Mouse (Mus musculus) thymus, postnatal 10 days (tissue): ENCODE data around the gene Prmt3.
A peak's percentile ranks its signal among the peaks of the same experiment; 100 is the strongest.

Experiments used
- DNase-seq, 2 experiments: peaks; one replicate each; pipeline ENCODE4 v3.0.0; 2021; ENCODE audit warnings: low spot score in 2 of 2

The Prmt3 gene

DNA sequence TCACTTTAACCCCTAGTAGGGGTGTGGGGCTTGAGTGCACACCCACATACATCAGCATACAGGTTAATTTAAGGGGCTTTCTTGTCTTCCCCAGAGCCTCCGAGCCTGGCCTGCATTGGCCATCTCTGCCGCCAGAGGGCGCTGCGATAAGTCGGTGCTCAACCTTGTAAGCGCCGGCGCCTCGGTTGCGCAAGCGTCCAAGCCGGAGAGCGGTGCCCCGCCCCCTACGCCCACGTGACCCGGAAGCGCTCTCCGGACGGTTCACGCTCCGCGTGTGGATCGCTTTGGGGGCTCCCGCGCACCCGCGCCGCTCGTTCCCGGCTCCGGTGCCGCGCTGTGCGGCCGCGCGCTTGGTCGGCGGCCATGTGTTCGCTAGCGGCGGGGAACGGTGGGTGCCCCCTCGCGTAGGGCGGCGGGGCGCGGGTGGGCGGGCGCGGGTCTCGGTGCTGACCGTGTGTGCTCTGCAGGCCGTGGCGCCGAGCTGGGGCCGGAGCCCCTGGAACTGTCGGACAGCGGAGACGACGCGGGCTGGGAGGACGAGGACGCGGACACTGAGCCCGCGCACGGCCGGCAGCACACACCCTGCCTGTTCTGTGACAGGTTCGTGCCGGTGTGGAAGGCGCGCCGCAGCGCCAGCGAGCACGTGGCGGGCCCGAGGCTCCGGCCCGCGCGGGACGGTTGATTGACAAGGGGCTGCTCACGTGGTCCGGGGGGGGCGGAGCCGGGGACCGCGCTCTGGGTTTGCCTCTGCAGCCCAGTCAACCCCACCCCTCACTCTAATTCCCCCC is at the start of gene Prmt3:
TSS of gene Prmt3 (plus strand) at position 233 of the 788 bp plus-strand sequence.
- peak; percentile 97 to 100 for DNase-seq

DNA sequence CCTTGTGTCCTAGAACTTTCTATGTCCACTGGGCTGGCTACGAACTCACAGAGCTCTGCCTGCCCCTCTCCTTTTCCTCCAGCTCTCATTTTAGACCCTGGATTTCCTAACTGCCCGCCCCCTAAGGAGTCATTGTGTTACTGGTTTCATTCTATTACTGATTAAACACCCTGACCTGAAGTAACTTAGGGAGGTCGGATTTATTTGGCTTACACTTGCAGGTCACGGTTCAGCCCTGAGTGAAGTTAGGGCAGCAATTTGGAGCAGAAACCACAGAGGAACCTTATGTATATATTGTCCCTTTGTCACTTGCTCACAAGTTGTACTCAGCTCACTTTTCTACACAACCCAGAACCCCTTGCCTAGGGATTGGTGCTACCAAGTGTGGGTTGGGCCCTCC is 43.8 kb upstream of the Prmt3 start:
- DNase-seq = no peak

DNA sequence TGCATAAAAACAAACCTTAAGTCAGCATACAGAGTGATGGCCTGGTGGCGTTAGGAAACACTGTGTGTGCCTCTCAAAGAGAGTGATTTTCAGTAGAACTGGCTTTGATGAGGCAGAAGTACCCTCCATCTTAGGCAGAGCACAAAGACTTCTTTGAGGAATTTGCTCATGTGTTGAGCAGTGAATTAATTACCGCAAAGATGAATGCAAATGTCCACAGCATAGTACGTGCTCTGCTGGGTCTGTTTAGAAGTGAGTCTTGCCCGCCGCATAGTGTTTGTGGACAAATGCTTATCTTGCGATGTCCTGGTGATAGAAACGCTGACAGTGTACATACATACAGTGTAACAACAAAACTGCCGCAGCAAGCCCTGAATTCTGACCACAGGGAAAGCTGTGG is 38.7 kb upstream of the Prmt3 start:
- no peak for DNase-seq

DNA sequence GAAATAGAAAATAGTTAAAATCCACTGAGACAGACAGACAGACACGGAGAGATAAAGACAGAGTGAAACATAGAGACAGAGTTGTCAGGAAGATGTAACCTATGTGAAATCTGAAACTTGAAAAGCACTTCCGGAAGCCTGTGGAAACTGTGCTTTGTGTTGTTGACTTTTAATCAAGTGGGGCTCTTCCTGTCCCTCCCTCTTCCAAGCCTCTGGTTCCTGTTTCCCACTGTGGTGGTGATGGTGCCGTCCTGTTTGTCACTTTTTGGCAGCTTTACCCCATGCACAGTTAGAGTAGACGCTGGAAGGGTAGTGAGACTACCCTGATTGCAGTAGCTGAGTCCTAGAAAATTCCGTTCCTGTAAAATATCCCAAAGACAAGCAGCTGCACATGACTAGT is 36.7 kb upstream of the Prmt3 start:
- no peak for DNase-seq

DNA sequence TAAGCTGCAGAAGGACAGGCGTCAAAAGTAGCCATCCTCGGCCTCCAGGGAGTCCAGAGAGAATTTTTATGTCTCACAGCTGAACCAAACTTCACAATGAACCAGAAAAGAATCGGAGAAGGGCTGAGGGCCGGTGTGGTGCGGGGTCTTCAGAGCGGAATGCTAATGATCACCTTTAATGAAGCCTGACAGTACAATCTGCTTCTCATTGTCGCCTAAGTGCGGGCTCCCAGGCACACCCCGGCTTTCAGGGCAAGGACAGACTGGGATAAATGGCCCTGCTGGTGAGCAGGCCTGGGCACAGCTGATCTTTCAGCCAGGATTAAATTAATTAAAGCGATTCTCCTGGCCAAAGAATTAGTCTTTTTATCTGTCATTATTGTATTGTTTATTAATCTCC is 36.2 kb upstream of the Prmt3 start:
- DNase-seq = no peak

DNA sequence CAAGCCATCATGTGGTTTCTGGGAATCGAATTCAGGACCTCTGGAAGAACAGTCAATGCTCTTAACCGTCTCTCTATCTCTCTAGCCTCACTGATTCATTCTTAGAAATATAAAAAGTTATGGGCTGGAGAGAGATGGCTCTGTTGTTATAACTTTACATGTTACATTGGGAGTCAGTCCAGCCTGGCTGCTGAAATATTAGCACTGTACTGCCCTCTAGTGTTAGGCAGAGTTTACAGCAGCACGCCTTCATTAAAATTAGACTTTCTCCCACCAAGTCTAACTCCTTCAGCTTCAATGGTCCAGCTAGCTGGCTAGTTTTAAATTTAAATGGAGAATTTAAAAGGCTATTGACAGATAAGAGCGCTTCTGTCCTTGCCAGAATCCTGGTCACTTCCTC is 27.0 kb upstream of the Prmt3 start:
- DNase-seq = peak in 1 of 2 experiments; percentile 31

- peak in 1 of 2 experiments; percentile 44 for DNase-seq
Observed at GRCm38 (mm10) chr7:49752730-49753506, 25.2 kb upstream of the Prmt3 start.

- DNase-seq = peak; percentile 47 to 69
Observed at GRCm38 (mm10) chr7:49754767-49755166, 23.4 kb upstream of the Prmt3 start.

GRCm38 (mm10) chr7:49758934-49759571 is 19.1 kb upstream of the Prmt3 start, which contains the start of gene Htatip2:
Htatip2 (plus strand) TSS chr7:49759115.
- DNase-seq = peak; percentile 60 to 65

DNA sequence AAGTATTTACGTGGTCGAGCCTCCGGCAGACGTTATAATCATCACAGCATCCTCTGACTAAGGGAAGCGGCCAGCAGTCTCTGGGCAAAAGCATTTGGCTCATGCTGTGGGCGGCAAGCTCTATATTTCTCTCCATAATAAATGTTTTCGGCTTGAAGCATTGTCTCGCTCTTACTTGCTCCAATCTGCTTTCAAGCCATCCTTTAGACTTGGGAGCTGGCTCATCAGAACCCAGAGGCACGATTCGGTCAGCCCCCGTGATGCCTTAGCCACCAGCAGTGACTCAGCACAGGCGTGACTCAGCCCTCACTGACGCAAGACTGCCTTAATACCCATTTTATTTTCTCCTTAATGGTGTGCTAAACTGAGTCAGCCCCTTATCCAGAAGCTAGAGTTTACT is 15.5 kb upstream of the Prmt3 start:
- DNase-seq = no peak

DNA sequence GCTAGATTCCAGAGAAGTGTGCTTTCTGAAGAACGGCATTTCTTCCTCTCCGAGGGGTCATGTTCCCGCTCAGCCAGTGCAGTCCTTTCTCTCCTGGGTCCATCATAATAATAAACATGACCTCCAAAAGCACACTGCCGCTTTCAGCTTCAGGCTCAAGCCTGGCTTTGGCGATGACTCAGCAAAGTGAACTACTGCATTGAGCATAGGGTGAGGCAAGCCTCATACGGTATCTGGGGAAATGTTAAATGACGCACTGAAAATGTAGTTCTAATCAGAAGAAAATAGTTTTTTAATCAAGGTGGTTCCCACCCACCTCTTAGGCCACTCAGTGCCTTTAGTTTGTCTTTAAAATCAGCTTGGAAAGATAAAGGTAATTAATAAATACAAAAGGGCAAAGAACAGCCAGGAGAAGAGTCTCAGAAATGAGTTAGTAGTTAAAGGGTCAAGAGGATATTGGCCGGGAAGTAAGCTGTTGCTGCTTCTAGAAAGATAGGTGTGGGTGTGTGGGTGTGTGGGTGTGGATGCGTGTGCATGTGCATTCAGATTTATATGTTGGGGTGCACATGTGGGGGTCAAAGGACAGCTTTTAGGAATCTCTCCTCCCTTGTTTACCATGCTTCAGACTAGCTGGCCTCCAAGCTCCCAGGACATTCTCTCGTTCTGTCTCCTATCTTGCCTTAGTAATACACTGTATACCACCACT is 14.0 kb upstream of the Prmt3 start:
- DNase-seq = no peak

GRCm38 (mm10) chr7:49766166-49766565 is 12.0 kb upstream of the Prmt3 start:
- DNase-seq = no peak

GRCm38 (mm10) chr7:49768509-49768908 is 9.6 kb upstream of the Prmt3 start:
- DNase-seq = no peak

DNA sequence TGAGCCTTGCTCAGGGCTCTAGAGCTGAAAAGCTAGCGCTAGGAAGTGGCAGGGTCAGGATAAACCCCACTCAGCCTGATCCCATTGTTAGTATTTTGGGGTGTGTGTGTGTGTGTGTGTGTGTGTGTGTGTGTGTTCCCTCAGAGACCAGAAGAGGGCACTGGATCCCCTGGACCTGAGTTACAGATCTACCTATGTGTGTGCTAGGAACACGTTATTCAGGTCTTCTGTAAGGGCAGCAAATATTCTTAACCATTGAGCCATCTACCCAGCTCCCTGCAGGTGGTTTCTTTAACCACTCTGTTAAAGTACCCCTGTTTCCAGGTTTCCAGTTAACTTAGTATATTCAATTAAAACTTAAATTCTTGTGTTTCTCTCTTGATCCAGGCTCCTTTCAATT is 3.8 kb upstream of the Prmt3 start:
- DNase-seq = no peak

DNA sequence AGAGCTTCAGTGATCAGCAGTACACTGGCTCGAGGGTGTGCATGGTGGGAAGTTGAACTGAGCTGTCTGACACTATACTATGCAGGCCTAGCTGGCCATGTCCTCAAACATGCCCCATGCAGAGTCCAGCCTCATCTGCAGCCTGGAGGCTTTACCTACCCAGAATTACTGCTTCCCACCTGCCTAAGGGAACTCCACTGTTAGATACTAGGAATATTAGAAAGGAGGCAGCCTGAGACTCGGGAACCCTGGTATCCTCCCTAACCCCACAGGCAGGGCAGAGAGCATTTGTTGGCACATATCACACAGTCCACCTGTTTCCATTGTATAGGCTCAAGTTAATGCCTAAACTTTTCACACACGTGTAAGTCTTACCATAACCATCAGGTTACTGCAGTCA is 561 bp upstream of the Prmt3 start:
- DNase-seq = no peak

DNA sequence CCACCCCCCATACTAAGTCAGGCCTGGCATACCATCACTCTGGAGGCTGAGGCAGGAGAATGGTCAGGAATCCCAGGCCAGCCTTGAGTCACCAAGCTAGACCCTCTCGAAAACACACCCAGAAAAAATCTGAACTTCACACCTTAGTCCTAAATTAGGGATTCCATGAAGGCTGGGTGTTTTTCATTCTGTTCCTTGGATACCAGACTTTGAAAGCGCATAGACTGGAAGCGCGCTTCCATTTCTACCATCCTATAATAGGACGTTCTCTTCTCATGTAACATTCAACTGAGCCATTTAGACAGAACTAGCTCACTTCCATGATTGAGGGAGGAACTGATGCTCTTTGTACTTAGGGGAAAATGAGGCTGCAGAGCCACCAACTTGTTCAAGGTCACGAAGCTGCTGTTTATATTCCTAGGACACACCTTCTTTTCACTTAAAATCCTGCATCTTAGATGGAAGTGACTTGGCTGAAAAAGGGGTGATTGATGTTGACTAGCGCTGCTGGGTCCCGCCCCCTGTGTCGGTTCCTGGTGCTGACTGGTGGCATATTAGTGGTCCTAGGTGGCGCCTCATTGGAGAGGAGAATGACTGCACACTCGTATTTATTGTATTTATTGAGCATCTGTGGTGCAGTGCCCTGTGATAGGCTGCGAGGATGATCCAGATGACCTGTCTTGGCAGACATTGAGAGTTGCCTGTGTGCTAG is 914 bp downstream of the Prmt3 start:
- no peak for DNase-seq

DNA sequence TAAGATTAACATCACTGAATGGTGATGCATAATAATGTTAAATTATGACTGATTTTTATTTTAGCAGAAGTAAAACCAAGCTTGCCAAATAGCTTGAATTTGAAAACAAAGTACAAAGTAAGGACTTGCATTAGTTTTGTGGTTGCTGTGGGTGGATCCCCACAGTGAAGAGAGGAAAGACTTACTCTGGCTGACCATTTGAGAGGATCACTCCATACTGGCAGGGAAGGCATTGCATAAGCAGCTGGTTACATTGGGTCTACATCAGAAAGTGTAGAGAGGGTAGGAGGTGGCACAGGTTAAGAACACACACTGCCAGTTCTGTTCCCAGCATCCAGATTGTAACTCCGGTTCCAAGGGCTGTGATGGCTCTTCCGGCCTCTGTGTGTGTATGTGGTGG is 4.9 kb downstream of the Prmt3 start:
- no peak for DNase-seq

DNA sequence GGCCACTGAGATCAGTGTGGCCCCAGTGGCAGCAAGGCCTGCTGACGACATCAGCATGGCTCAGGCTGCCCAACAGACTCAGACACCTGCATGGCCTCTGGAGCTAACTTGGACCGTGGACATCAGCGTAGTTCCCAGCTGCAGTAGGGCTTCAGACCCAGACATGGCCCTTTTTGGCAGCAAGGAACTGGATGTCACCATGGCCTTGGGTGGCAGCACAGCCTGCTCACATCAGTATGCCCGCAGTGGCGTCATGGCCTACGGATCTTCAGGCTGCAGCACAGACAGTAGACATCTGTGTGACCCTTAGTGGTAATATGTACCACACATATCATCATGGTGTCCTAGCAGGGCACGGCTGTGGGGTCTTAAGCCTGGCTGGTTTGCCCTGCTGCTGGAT is 7.0 kb downstream of the Prmt3 start:
- no peak for DNase-seq

- peak in 1 of 2 experiments; percentile 59 for DNase-seq
Observed at GRCm38 (mm10) chr7:49786618-49787382, 8.7 kb downstream of the Prmt3 start.

GRCm38 (mm10) chr7:49787383-49787645 is 9.2 kb downstream of the Prmt3 start:
- DNase-seq = no peak

- no peak for DNase-seq
Observed at GRCm38 (mm10) chr7:49794304-49794703, 16.2 kb downstream of the Prmt3 start.
